Mouse (Mus musculus) heart, adult 2 months (tissue): ENCODE results near the gene Irf9.

Source experiments
- CTCF ChIP-seq: fragments of 200-600 bp; IDR thresholded peaks from 2 replicates; pipeline ENCODE4 v1.8.1; 2022; ENCODE audit warnings: antibody characterized with exemption, mild to moderate bottlenecking, moderate library complexity
- EP300 ChIP-seq: fragments of 200-500 bp; IDR thresholded peaks from 2 replicates; pipeline ENCODE4 v1.6.1; 2011; ENCODE audit warnings: low read depth, low read length, control low read depth; ENCODE audit not compliant: insufficient read depth
- POLR2A ChIP-seq: fragments of 200-500 bp; IDR thresholded peaks from 2 replicates; pipeline ENCODE4 v1.6.1; 2011; ENCODE audit warnings: mild to moderate bottlenecking, low read depth, low read length, control low read depth; ENCODE audit not compliant: insufficient read depth

DNA sequence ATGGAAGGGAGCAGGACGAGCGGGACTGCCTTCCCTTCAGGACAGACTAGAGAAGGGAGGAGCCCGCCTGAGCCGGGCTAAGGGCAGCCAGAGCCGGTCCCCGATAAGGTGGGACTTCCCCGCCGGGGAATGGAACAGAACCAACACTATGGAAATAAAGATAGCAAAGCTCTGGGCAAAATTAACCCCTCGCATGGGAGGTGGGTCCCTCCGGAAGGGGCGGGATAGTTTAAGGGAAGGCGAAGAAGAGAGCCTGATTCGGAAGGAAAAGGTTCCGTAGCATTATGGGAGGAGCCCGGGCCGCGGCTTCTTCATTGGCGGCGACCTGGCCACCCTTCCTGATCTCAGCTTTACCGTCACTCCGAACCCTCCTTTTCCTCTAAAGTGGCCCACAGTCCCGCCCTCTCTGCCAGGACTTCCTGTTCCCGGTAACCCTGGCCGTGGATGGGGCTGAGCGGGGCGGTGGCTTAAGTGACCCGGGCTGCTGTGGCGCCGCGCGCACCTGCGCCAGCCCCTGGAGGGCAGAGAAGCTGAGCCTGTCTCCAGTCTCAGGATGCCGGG, 12.0 kb upstream of the Irf9 start, which contains the start of gene Rnf31:
- peak; percentile 69; the same call in 1 of the 2 replicates for TF ChIP-seq POLR2A
- 0 out of 2 replicates have a peak, but pooled peaks have one; percentile 51 for TF ChIP-seq EP300
- TF ChIP-seq CTCF: no peak
